Mouse (Mus musculus) skeletal muscle tissue, adult 2 months (tissue): Measurements from ENCODE around the gene Rbm39.
A peak's percentile ranks its signal among the peaks of the same experiment; 100 is the strongest.

Experiments used
- DNase-seq: peaks from one replicate; pipeline ENCODE4 v3.0.0-alpha.2; 2012; ENCODE audit warnings: low read depth, low spot score

Rbm39 gene

DNA sequence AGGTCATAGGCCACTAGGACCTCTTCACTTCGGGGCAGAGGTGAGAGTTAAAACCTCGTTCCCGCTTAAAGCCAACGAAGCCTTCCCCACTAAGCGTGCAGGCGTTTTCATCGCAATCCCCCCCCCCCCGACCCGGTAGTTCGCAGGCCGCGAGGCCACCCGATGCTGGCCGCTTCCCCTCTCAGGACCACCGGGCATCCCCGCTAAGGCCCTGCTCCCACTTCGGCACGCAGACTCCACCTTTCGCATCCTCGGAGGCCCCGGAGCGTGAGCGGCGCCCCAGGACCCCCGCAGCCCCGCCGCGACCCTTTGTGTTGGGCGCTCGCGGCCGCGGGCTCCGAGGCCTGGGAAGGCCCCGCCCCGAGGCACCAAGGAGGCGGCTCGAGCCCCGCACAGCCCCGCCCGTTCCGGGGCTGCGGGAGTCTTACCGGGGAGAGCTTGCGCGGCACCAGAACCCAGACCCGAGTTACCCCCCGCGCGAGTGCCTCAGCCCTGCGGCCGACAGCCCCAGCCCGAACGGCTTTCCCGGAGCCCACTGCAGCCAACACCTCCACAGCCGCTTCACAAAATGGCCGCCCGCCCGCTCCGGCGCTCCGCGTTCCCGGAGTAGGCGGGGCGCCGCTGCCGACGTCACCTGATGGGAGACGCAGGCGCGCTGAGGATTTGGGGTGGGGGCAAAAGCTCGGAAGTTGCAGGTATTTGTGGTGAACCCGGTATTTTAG is 68.5 kb downstream of the Rbm39 start, which contains the start of the genes Cpne1 and Rbm12:
Gene Cpne1, minus strand, starts transcription at position 608 of the 722 bp plus-strand sequence.
Gene Rbm12, minus strand, starts transcription at position 621 of the 722 bp plus-strand sequence.
- DNase-seq = peak; percentile 75

DNA sequence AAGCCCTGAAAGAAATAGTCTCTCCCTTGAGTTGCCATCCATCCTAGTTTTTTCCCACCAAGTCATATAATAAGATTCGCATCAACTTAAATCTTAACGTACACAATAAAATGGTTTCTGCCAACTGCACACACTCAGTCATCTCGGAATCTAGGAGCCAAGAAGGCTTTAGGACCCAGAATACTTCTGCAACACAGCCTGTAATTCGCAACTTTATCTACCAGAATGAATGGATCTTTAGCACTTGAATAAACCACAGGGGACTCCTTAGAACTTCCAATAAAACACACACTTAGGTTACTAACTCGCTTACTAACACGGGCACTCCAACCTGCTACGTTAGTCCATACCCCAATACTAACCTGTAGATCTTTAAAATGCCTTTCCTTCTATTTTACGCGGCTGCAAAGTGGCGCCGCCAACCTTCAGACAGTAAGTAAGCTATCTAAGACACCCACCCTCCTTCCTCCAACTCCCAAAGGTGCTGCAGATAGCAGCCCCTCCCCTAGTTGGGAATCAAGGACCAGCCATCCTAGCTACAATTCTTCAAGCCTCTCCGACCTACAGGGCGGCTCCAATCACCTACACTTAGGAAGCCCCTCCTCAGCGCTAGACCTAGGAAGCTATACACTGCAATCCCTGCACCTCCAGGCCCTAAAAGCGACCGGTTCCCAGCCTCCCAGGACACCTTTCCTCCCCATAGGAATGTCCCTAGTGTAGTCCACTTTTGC is 69.2 kb downstream of the Rbm39 start:
- DNase-seq = no peak
